Mouse (Mus musculus) heart, postnatal 36 days (tissue): ENCODE data around the gene Pmel. TPM values are rescaled to one million over a fixed set of nuclear protein-coding genes. Genes with fewer than 3 reads are reported as not detected.

ENCODE experiments used
- DNase-seq, 2 experiments: peaks; one replicate each; pipeline ENCODE4 v3.0.0; 2021 to 2022
- intact Hi-C: fragments of 180-260 bp; cut with DNase I; formaldehyde crosslinking; loops from one replicate; pipeline ENCODE4 v1.15.1; 2025
- total RNA-seq, 2 experiments: library from RNA; stranded (reverse); gene quantifications; 2 replicates each; pipeline ENCODE4 v1.2.3; 2021

Gene Pmel
- total RNA-seq, 2 experiments from 2014 or later, result 0.46 to 0.50 TPM

- intact Hi-C loops, result loop anchor here (5.0 kb wide), 2 partner anchors 120 to 150 kb away; partner anchors contain the start of gene Rps26
- no peak for DNase-seq
Observed at GRCm38 (mm10) chr10:128746972-128747645, 43.1 kb downstream of the Pmel start.

GRCm38 (mm10) chr10:128747646-128748251 is 43.8 kb downstream of the Pmel start, which contains the start of gene Pym1:
Gene Pym1, plus strand, starts transcription at chr10:128747889.
- intact Hi-C loops, result loop anchor here (1.0 to 5.0 kb wide), 3 partner anchors 57 to 150 kb away; partner anchors contain the start of genes Dnajc14, Rps26 and Tmem198b
- peak; percentile 76 to 82 for DNase-seq

GRCm38 (mm10) chr10:128748252-128748864 is 44.4 kb downstream of the Pmel start:
- intact Hi-C loops, result loop anchor here (1.0 to 5.0 kb wide), 3 partner anchors 56 to 149 kb away; partner anchors contain the start of genes Dnajc14, Rps26 and Tmem198b
- peak in 1 of 2 experiments; percentile 71 for DNase-seq

Other genes with a start within 250 kb of the Pmel start
- 10 to 100 TPM; 79.8 to 82.7 TPM for gene Smarcc2, start 244.9 kb upstream of the Pmel start, total RNA-seq
- gene Myl6, start 210.1 kb upstream of the Pmel start, total RNA-seq, result 100 to 1,000 TPM; 267 to 286 TPM
- gene Myl6b, start 205.5 kb upstream of the Pmel start, total RNA-seq, result 1 to 10 TPM; 2.8 to 3.2 TPM
- 10 to 100 TPM; 19.3 TPM for gene Esyt1, start 178.3 kb upstream of the Pmel start, total RNA-seq
- 1 to 10 TPM; 7.2 to 8.8 TPM for gene Zc3h10, start 156.4 kb upstream of the Pmel start, total RNA-seq
- gene Rpl41, start 154.9 kb upstream of the Pmel start, total RNA-seq, result 1,000 to 10,000 TPM; 1,509 to 1,535 TPM
- 10 to 100 TPM; 43.4 to 50.5 TPM for gene Pa2g4, start 138.2 kb upstream of the Pmel start, total RNA-seq
- 1 to 10 TPM; 8.9 to 9.2 TPM for gene Erbb3, start 114.5 kb upstream of the Pmel start, total RNA-seq
- gene Rps26, start 77.4 kb upstream of the Pmel start, total RNA-seq, result 100 to 1,000 TPM; 246 to 289 TPM
- gene Ikzf4, start 58.2 kb upstream of the Pmel start, total RNA-seq, result under 1 TPM; 0.62 to 0.69 TPM
- gene Suox, start 30.1 kb upstream of the Pmel start, total RNA-seq, result 10 to 100 TPM; 23.7 to 27.0 TPM
- gene Rab5b, start 7.9 kb upstream of the Pmel start, total RNA-seq, result 10 to 100 TPM; 80.8 to 81.1 TPM
- gene Cdk2, start 836 bp downstream of the Pmel start, total RNA-seq, result 10 to 100 TPM; 13.8 to 13.9 TPM
- gene Dgka, start 40.7 kb downstream of the Pmel start, total RNA-seq, result 10 to 100 TPM; 11.5 to 12.8 TPM
- 1 to 10 TPM; 7.8 to 9.7 TPM for gene Pym1, start 43.7 kb downstream of the Pmel start, total RNA-seq
- 1 to 10 TPM; 3.5 to 4.0 TPM for gene Mmp19, start 86.7 kb downstream of the Pmel start, total RNA-seq
- 10 to 100 TPM; 32.8 to 36.4 TPM for gene Dnajc14, start 99.9 kb downstream of the Pmel start, total RNA-seq
- 1 to 10 TPM; 6.8 to 7.0 TPM for gene Tmem198b, start 100.2 kb downstream of the Pmel start, total RNA-seq
- 10 to 100 TPM; 38.0 to 39.1 TPM for gene Sarnp, start 113.1 kb downstream of the Pmel start, total RNA-seq
- gene Ormdl2, start 117.5 kb downstream of the Pmel start, total RNA-seq, result 1 to 10 TPM; 7.9 to 8.0 TPM
- gene Gdf11, start 187.5 kb downstream of the Pmel start, total RNA-seq, result 1 to 10 TPM; 1.9 to 2.8 TPM
- gene Cd63, start 196.8 kb downstream of the Pmel start, total RNA-seq, result 100 to 1,000 TPM; 117 to 143 TPM
- gene Rdh5, start 218.7 kb downstream of the Pmel start, total RNA-seq, result 1 to 10 TPM; 6.4 to 7.5 TPM
- gene Bloc1s1, start 219.8 kb downstream of the Pmel start, total RNA-seq, result 100 to 1,000 TPM; 184 to 206 TPM
- 100 to 1,000 TPM; 160 to 167 TPM for gene Itga7, start 229.6 kb downstream of the Pmel start, total RNA-seq